Mouse (Mus musculus) neural tube, embryonic 14.5 days (tissue): ENCODE measurements around the gene Gm42421. TPM values are rescaled to one million over a fixed set of nuclear protein-coding genes. Genes with fewer than 3 reads are reported as not detected.

Experiments
- ATAC-seq: fragments of 200-750 bp; cut with Nextera tagmentation; 2 replicates; pipeline ENCODE4 v1.8.0; 2017; ENCODE audit warnings: low read depth, mild to moderate bottlenecking, moderate TSS enrichment, moderate library complexity
- H3K27ac ChIP-seq: fragments of 300-500 bp; sonication (generic); 2 replicates; pipeline ENCODE4 v1.5.1; 2014; ENCODE audit warnings: low read depth, mild to moderate bottlenecking, control low read depth, low read length, moderate library complexity, mixed read lengths
- H3K27me3 ChIP-seq: fragments of 300-500 bp; sonication (generic); 2 replicates; pipeline ENCODE4 v1.6.1; 2014; ENCODE audit warnings: low read length; ENCODE audit not compliant: control insufficient read depth, insufficient read depth
- H3K36me3 ChIP-seq: fragments of 300-500 bp; sonication (generic); 2 replicates; pipeline ENCODE4 v1.6.1; 2014; ENCODE audit warnings: low read length, mixed read lengths; ENCODE audit not compliant: control insufficient read depth, insufficient read depth
- H3K4me1 ChIP-seq: fragments of 300-500 bp; sonication (generic); 2 replicates; pipeline ENCODE4 v1.6.1; 2014; ENCODE audit warnings: low read length; ENCODE audit not compliant: control insufficient read depth, insufficient read depth
- H3K4me2 ChIP-seq: fragments of 300-500 bp; sonication (generic); 2 replicates; pipeline ENCODE4 v1.6.1; 2014; ENCODE audit warnings: mild to moderate bottlenecking, low read depth, low read length, control low read depth
- H3K4me3 ChIP-seq: fragments of 300-500 bp; sonication (generic); 2 replicates; pipeline ENCODE4 v1.5.1; 2014; ENCODE audit warnings: low read depth, low read length, control low read depth, mixed read lengths
- H3K9ac ChIP-seq: fragments of 300-500 bp; sonication (generic); replicated peaks from 2 replicates; pipeline ENCODE4 v1.6.1; 2014; ENCODE audit warnings: low read depth, mild to moderate bottlenecking, control low read depth, low read length, mixed read lengths
- H3K9me3 ChIP-seq: fragments of 300-500 bp; sonication (generic); 2 replicates; pipeline ENCODE4 v1.6.1; 2016; ENCODE audit warnings: low read length; ENCODE audit not compliant: control insufficient read depth
- WGBS: fragments of 180-500 bp; shearing (Covaris S2); extraction: QIAGEN DNeasy Blood & Tissue Kit; methylation state at CpG from one replicate; pipeline ENCODE4 v1.1.7; 2014; 5-methylcytosine and 5-hydroxymethylcytosine counted together
- polyA plus RNA-seq: library from polyadenylated mRNA; unstranded; fragments of >200 nt; fragmentation: Nextera tagmentation; extraction: Ambion mirVana; gene quantifications from 2 replicates; pipeline ENCODE4 v1.2.1, GENCODE M21; 2014

Gene Gm42421
- polyA plus RNA-seq, 1 experiment from 2014 or later = 3.1 TPM

GRCm38 (mm10) chr5:143931863-143932580 is 4.0 kb downstream of the Gm42421 start:
- no peaks in the 10 kb centered on the region for H3K4me1 ChIP-seq
- no peak overlapping the region for H3K4me3 ChIP-seq
- 87% methylated on average over 6 of the region's 6 CpGs for WGBS
- no peak overlapping the region for H3K27ac ChIP-seq
- no peak overlapping the region for H3K4me2 ChIP-seq
- no peak overlapping the region for H3K9ac ChIP-seq
- H3K36me3 ChIP-seq = peaks cover 29% of the 10 kb centered on the region
- no peaks in the 10 kb centered on the region for H3K9me3 ChIP-seq
- ATAC-seq = no peak
- H3K27me3 ChIP-seq = no peaks in the 10 kb centered on the region

DNA sequence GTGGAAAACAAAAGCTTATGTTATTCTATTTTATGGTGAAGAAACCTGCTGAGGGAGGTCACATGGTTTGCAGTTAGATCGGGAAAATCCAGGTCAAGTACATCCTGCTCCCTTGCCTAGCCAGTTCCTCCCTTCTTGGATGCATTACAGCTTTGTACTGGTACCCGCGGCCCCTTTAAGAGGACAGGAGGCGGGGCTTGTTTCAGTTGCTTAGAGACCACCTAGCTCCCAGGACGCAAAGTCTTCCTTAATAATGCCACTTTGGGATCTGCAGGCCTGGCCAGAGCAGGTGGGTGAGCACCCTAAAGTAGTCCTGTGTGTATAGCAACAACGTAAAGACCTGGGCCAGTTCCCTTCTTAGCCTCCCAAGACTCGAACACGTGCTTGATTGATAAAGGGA is 4.9 kb downstream of the Gm42421 start, which contains the start of gene Rsph10b:
Rsph10b (plus strand) TSS at position 205 of the 400 bp plus-strand sequence.
- Histone ChIP-seq H3K27me3 (no peaks in the 10 kb centered on the region), H3K4me3 (no peak within 1 kb of the TSS), H3K27ac (no peak within 1 kb of the TSS), H3K9me3 (no peaks in the 10 kb centered on the region), H3K4me1 (no peaks in the 10 kb centered on the region), H3K4me2 (no peak within 1 kb of the TSS), H3K36me3 (peaks cover 29% of the 10 kb centered on the region), H3K9ac (no peak within 1 kb of the TSS)
- 8% methylated on average over 8 of the region's 8 CpGs for WGBS
- no peak for ATAC-seq

DNA sequence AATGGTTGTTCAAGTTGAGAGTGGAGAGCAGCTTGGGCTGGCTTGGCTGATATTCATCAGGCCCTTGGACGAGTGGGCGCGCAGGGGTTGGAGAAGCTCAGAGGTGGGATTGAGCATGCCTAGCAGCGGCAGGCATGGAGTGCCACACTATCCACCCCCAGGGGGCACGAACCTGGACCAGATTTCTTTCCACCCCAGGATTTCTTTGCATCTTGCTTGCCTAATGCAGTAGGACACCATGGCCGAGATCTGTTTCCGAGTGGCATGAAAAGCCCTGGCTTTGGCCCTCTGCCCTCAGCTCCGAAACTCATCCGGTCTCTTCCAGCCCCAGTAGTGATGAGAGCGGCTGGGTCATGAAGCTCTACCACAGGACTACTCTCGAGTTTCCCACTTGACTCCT is 5.4 kb downstream of the Gm42421 start:
- no peak for ATAC-seq
- no peaks in the 10 kb centered on the region for H3K4me1 ChIP-seq
- no peak overlapping the region for H3K9ac ChIP-seq
- H3K4me2 ChIP-seq = no peak overlapping the region
- 85% methylated on average over 11 of the region's 11 CpGs for WGBS
- peaks cover 24% of the 10 kb centered on the region for H3K36me3 ChIP-seq
- H3K9me3 ChIP-seq = no peaks in the 10 kb centered on the region
- no peak overlapping the region for H3K4me3 ChIP-seq
- H3K27me3 ChIP-seq = no peaks in the 10 kb centered on the region
- no peak overlapping the region for H3K27ac ChIP-seq

DNA sequence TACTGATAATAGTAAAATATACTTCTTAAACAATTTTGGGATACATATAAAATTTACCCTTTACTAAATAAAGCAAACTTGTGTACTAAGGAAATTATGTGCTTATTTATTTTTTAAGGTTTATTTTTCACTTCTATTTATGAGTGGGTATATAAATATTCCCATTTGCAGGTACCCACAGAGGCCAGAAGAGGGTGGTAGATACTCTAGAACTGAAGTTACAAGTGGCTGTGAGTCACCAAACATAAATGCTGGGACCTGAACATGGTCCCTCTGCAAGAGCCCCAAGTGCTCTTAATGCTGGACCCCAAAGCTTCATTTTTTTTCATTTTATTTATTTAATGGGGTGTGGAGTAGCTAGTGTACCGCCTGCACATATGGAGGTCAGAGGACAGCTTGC is 5.9 kb downstream of the Gm42421 start:
- Histone ChIP-seq H3K9ac (no peak overlapping the region), H3K4me1 (no peaks in the 10 kb centered on the region)
- WGBS = 92% methylated on average over 1 of the region's 1 CpGs

GRCm38 (mm10) chr5:143936156-143936555 is 8.2 kb downstream of the Gm42421 start:
- 90% methylated on average over 9 of the region's 9 CpGs for WGBS
- Histone ChIP-seq H3K9me3 (no peaks in the 10 kb centered on the region), H3K27ac (no peak overlapping the region), H3K27me3 (no peaks in the 10 kb centered on the region), H3K4me1 (no peaks in the 10 kb centered on the region), H3K4me3 (no peak overlapping the region), H3K9ac (no peak overlapping the region), H3K4me2 (no peak overlapping the region), H3K36me3 (no peaks in the 10 kb centered on the region)
- ATAC-seq = no peak

More for the DNA sequence above, 5.9 kb downstream of the Gm42421 start:
- Histone ChIP-seq H3K27me3 (no peaks in the 10 kb centered on the region), H3K4me2 (no peak overlapping the region), H3K36me3 (peaks cover 20% of the 10 kb centered on the region), H3K9me3 (no peaks in the 10 kb centered on the region), H3K27ac (no peak overlapping the region), H3K4me3 (no peak overlapping the region)
- ATAC-seq = no peak

GRCm38 (mm10) chr5:143941588-143941987 is 13.6 kb downstream of the Gm42421 start:
- no peak overlapping the region for H3K9ac ChIP-seq
- no peaks in the 10 kb centered on the region for H3K36me3 ChIP-seq
- H3K27ac ChIP-seq = no peak overlapping the region
- H3K4me2 ChIP-seq = no peak overlapping the region
- WGBS = 24% methylated on average over 10 of the region's 10 CpGs
- H3K9me3 ChIP-seq = no peaks in the 10 kb centered on the region; the same call in 1 of the 2 replicates
- H3K4me1 ChIP-seq = no peaks in the 10 kb centered on the region
- no peaks in the 10 kb centered on the region for H3K27me3 ChIP-seq
- H3K4me3 ChIP-seq = no peak overlapping the region
- ATAC-seq = no peak

- Histone ChIP-seq H3K27ac (no peak overlapping the region), H3K9ac (no peak overlapping the region), H3K4me3 (no peak overlapping the region), H3K9me3 (no peaks in the 10 kb centered on the region; the same call in 1 of the 2 replicates), H3K27me3 (no peaks in the 10 kb centered on the region), H3K36me3 (no peaks in the 10 kb centered on the region), H3K4me2 (no peak overlapping the region), H3K4me1 (no peaks in the 10 kb centered on the region)
- 91% methylated on average over 14 of the region's 14 CpGs for WGBS
- no peak for ATAC-seq
Measured at GRCm38 (mm10) chr5:143943231-143944125, 15.5 kb downstream of the Gm42421 start.

GRCm38 (mm10) chr5:143948361-143948760 is 20.4 kb downstream of the Gm42421 start:
- Histone ChIP-seq H3K4me3 (no peak overlapping the region), H3K36me3 (no peaks in the 10 kb centered on the region), H3K27me3 (no peaks in the 10 kb centered on the region), H3K9me3 (no peaks in the 10 kb centered on the region; the same call in 1 of the 2 replicates), H3K27ac (no peak overlapping the region), H3K4me1 (no peaks in the 10 kb centered on the region), H3K9ac (no peak overlapping the region), H3K4me2 (no peak overlapping the region)
- WGBS = 90% methylated on average over 12 of the region's 12 CpGs
- no peak for ATAC-seq

DNA sequence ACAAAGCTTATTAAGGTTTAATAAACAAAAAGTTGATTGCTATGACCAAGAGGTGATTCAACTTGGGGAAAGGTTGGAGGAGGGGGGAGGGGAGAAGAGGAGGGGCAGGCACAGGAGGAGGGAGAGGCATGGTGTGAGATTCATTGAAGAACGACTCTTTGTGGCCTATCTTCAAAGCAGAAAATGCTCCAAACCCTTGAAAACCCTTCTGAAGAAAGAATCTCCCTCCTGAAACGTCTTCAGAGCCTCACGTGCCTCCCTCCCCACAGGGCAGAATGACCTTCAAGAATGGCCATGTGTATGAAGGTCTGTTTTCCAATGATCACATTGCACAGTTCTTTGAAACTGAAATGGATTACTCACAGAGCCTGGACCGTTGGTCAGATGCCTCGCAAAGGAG is 22.0 kb downstream of the Gm42421 start:
- H3K4me1 ChIP-seq = no peaks in the 10 kb centered on the region
- H3K4me3 ChIP-seq = no peak overlapping the region
- H3K27ac ChIP-seq = no peak overlapping the region
- no peaks in the 10 kb centered on the region for H3K27me3 ChIP-seq
- H3K4me2 ChIP-seq = no peak overlapping the region
- H3K36me3 ChIP-seq = no peaks in the 10 kb centered on the region
- no peak overlapping the region for H3K9ac ChIP-seq
- 38% methylated on average over 5 of the region's 5 CpGs for WGBS
- no peaks in the 10 kb centered on the region for H3K9me3 ChIP-seq
- ATAC-seq = no peak
